Mouse (Mus musculus) midbrain, postnatal 0 days (tissue): ENCODE measurements at regions not wholly inside any gene's neighbourhood (a gene's known extent, or its start where the extent isn't known, plus 50 kb on each side); places are given as distances from the start of the nearest gene placed in this dataset.

ENCODE experiments used
- ATAC-seq: fragments of 200-750 bp; cut with Nextera tagmentation; 2 replicates; pipeline ENCODE4 v1.8.0; 2017; ENCODE audit warnings: moderate number of reproducible peaks, mild to moderate bottlenecking, moderate TSS enrichment, moderate library complexity; ENCODE audit not compliant: low FRiP score
- DNase-seq: peaks from one replicate; pipeline ENCODE4 v3.0.0-alpha.2; 2015; ENCODE audit warnings: low spot score
- H3K27ac ChIP-seq: fragments of 300-500 bp; sonication (generic); 2 replicates; pipeline ENCODE4 v1.5.1; 2014; ENCODE audit warnings: low read depth, mild to moderate bottlenecking, low read length, mixed read lengths
- H3K27me3 ChIP-seq: fragments of 300-500 bp; sonication (generic); 2 replicates; pipeline ENCODE4 v1.6.1; 2014; ENCODE audit warnings: low read length, control low read depth, mixed read lengths; ENCODE audit not compliant: insufficient read depth
- H3K36me3 ChIP-seq: fragments of 300-500 bp; sonication (generic); 2 replicates; pipeline ENCODE4 v1.6.1; 2014; ENCODE audit warnings: low read length, control low read depth, mixed read lengths; ENCODE audit not compliant: insufficient read depth
- H3K4me1 ChIP-seq: fragments of 300-500 bp; sonication (generic); 2 replicates; pipeline ENCODE4 v1.6.1; 2014; ENCODE audit warnings: mild to moderate bottlenecking, control low read depth, antibody characterized with exemption, low read length, mixed read lengths; ENCODE audit not compliant: insufficient read depth
- H3K4me2 ChIP-seq: fragments of 300-500 bp; sonication (generic); 2 replicates; pipeline ENCODE4 v1.6.1; 2014; ENCODE audit warnings: low read depth, mild to moderate bottlenecking, low read length, mixed read lengths; ENCODE audit not compliant: poor library complexity, severe bottlenecking
- H3K4me3 ChIP-seq: fragments of 300-500 bp; sonication (generic); 2 replicates; pipeline ENCODE4 v1.5.1; 2014; ENCODE audit warnings: low read depth, mild to moderate bottlenecking, low read length, moderate library complexity
- H3K9ac ChIP-seq: fragments of 300-500 bp; sonication (generic); replicated peaks from 2 replicates; pipeline ENCODE4 v1.6.1; 2014; ENCODE audit warnings: mild to moderate bottlenecking, low read length, moderate library complexity, mixed read lengths; ENCODE audit not compliant: poor library complexity, severe bottlenecking
- H3K9me3 ChIP-seq: fragments of 300-500 bp; sonication (generic); 2 replicates; pipeline ENCODE4 v1.6.1; 2016; ENCODE audit warnings: low read length, control low read depth
- CTCF ChIP-seq: IDR thresholded peaks from 2 replicates; pipeline ENCODE4 v1.5.1; 2016; ENCODE audit warnings: antibody characterized with exemption, mild to moderate bottlenecking
- WGBS: fragments of 180-500 bp; shearing (Covaris S2); extraction: QIAGEN DNeasy Blood & Tissue Kit; methylation state at CpG from one replicate; pipeline ENCODE4 v1.1.7; 2014; 5-methylcytosine and 5-hydroxymethylcytosine counted together

GRCm38 (mm10) chr16:8246445-8246844, 178.5 kb downstream of the Tmem114 start:
- no peak overlapping the region for H3K4me2 ChIP-seq
- no peaks in the 10 kb centered on the region for H3K36me3 ChIP-seq
- 90% methylated on average over 3 of the region's 3 CpGs for WGBS
- TF ChIP-seq CTCF: no peak
- DNase-seq (no peak), ATAC-seq (no peak)
- no peak overlapping the region for H3K4me3 ChIP-seq
- H3K27me3 ChIP-seq: no peaks in the 10 kb centered on the region
- no peak overlapping the region for H3K27ac ChIP-seq
- no peaks in the 10 kb centered on the region for H3K9me3 ChIP-seq
- no peak overlapping the region for H3K9ac ChIP-seq
- H3K4me1 ChIP-seq: no peaks in the 10 kb centered on the region

GRCm38 (mm10) chr16:8245612-8246011, 179.3 kb downstream of the Tmem114 start:
- Histone ChIP-seq H3K9me3 (no peaks in the 10 kb centered on the region), H3K4me3 (no peak overlapping the region), H3K4me1 (no peaks in the 10 kb centered on the region), H3K9ac (no peak overlapping the region), H3K36me3 (no peaks in the 10 kb centered on the region), H3K4me2 (no peak overlapping the region), H3K27ac (no peak overlapping the region), H3K27me3 (no peaks in the 10 kb centered on the region)
- ATAC-seq: no peak
- DNase-seq: no peak
- WGBS: 75% methylated on average over 3 of the region's 3 CpGs
- TF ChIP-seq CTCF: no peak

- Histone ChIP-seq H3K27me3 (no peaks in the 10 kb centered on the region), H3K9me3 (no peaks in the 10 kb centered on the region), H3K36me3 (no peaks in the 10 kb centered on the region), H3K4me3 (no peak overlapping the region), H3K27ac (no peak overlapping the region), H3K9ac (no peak overlapping the region), H3K4me2 (no peak overlapping the region), H3K4me1 (no peaks in the 10 kb centered on the region)
- no peak for DNase-seq
- no peak for ATAC-seq
- 70% methylated on average over 1 of the region's 1 CpGs for WGBS
- TF ChIP-seq CTCF: no peak
Observed at GRCm38 (mm10) chr16:8234351-8234750, 190.6 kb downstream of the Tmem114 start.

GRCm38 (mm10) chr16:8232079-8232478, 192.9 kb downstream of the Tmem114 start:
- ATAC-seq (no peak), DNase-seq (no peak)
- 77% methylated on average over 4 of the region's 4 CpGs for WGBS
- no peak overlapping the region for H3K9ac ChIP-seq
- no peak overlapping the region for H3K4me2 ChIP-seq
- H3K4me1 ChIP-seq: no peaks in the 10 kb centered on the region
- H3K27me3 ChIP-seq: no peaks in the 10 kb centered on the region
- no peak overlapping the region for H3K27ac ChIP-seq
- H3K4me3 ChIP-seq: no peak overlapping the region
- H3K9me3 ChIP-seq: no peaks in the 10 kb centered on the region
- no peak for TF ChIP-seq CTCF
- no peaks in the 10 kb centered on the region for H3K36me3 ChIP-seq

- WGBS: 85% methylated on average over 10 of the region's 10 CpGs
- no peak for TF ChIP-seq CTCF
Observed at GRCm38 (mm10) chr16:8223625-8224300, 201.2 kb downstream of the Tmem114 start.

GRCm38 (mm10) chr16:8208251-8209181, 216.4 kb downstream of the Tmem114 start:
- H3K27me3 ChIP-seq: no peaks in the 10 kb centered on the region
- no peaks in the 10 kb centered on the region for H3K9me3 ChIP-seq
- no peak overlapping the region for H3K4me3 ChIP-seq
- no peaks in the 10 kb centered on the region for H3K36me3 ChIP-seq
- no peaks in the 10 kb centered on the region for H3K4me1 ChIP-seq
- no peak overlapping the region for H3K4me2 ChIP-seq
- no peak overlapping the region for H3K27ac ChIP-seq
- WGBS: 83% methylated on average over 8 of the region's 8 CpGs
- no peak for TF ChIP-seq CTCF
- DNase-seq: no peak
- ATAC-seq: no peak
- no peak overlapping the region for H3K9ac ChIP-seq

More at GRCm38 (mm10) chr16:8223625-8224300, 201.2 kb downstream of the Tmem114 start:
- H3K9me3 ChIP-seq: no peaks in the 10 kb centered on the region
- H3K4me3 ChIP-seq: no peak overlapping the region
- DNase-seq (no peak), ATAC-seq (no peak)
- no peaks in the 10 kb centered on the region for H3K4me1 ChIP-seq
- no peak overlapping the region for H3K4me2 ChIP-seq
- no peaks in the 10 kb centered on the region for H3K36me3 ChIP-seq
- no peak overlapping the region for H3K27ac ChIP-seq
- H3K9ac ChIP-seq: no peak overlapping the region
- no peaks in the 10 kb centered on the region for H3K27me3 ChIP-seq
